Mouse (Mus musculus) cerebellum, adult 8-10 months (tissue): ENCODE results near the gene Ccdc47.
"Not testable (repeated sequence)": the region's sequence is repeated elsewhere in the genome, so short reads cannot be mapped to it uniquely, and the experiment has no call there.

Source experiments
- DNase-seq: peaks from one replicate; pipeline ENCODE4 v3.0.0; 2022

The Ccdc47 gene

GRCm38 (mm10) chr11:106215927-106216729 lies at the start of gene Ccdc47:
Gene Ccdc47 (minus strand): TSS chr11:106216344.
- DNase-seq = peak; percentile 95

- peak; percentile 44 for DNase-seq
These were observed 49.4 kb upstream of the Ccdc47 start for GRCm38 (mm10) chr11:106265570-106265969.

GRCm38 (mm10) chr11:106264988-106265387 lies 48.8 kb upstream of the Ccdc47 start:
- DNase-seq = peak; percentile 30

GRCm38 (mm10) chr11:106263963-106264362 lies 47.8 kb upstream of the Ccdc47 start:
- peak; percentile 35 for DNase-seq

GRCm38 (mm10) chr11:106260826-106261450 lies 44.8 kb upstream of the Ccdc47 start:
- no peak for DNase-seq

GRCm38 (mm10) chr11:106256775-106257174 lies 40.6 kb upstream of the Ccdc47 start:
- no peak for DNase-seq

- peak; percentile 99 for DNase-seq
These were observed 39.7 kb upstream of the Ccdc47 start, which contains the start of the genes Ftsj3 and Psmc5 for GRCm38 (mm10) chr11:106255685-106256451. Gene Ftsj3 (minus strand): TSS chr11:106256079. Gene Psmc5 (plus strand): TSS chr11:106256154.

GRCm38 (mm10) chr11:106255174-106255573 lies 39.0 kb upstream of the Ccdc47 start:
- DNase-seq = no peak

- DNase-seq = no peak
These were observed 38.6 kb upstream of the Ccdc47 start for GRCm38 (mm10) chr11:106254767-106255166.

GRCm38 (mm10) chr11:106249326-106249725 lies 33.2 kb upstream of the Ccdc47 start:
- no peak for DNase-seq

- no peak for DNase-seq
These were observed 30.7 kb upstream of the Ccdc47 start for GRCm38 (mm10) chr11:106246834-106247233.

- not testable (repeated sequence) for DNase-seq
These were observed 17.8 kb upstream of the Ccdc47 start for GRCm38 (mm10) chr11:106233978-106234377.

- DNase-seq = no peak
These were observed 4.5 kb upstream of the Ccdc47 start for GRCm38 (mm10) chr11:106220603-106221002.

GRCm38 (mm10) chr11:106216730-106217490 lies 766 bp upstream of the Ccdc47 start, which contains the start of gene Ddx42:
Gene Ddx42 (plus strand): TSS chr11:106216926.
- DNase-seq = peak; percentile 89

- no peak for DNase-seq
These were observed 689 bp downstream of the Ccdc47 start for GRCm38 (mm10) chr11:106215450-106215859.

- DNase-seq = no peak
These were observed 1.3 kb downstream of the Ccdc47 start for GRCm38 (mm10) chr11:106214856-106215255.

- no peak for DNase-seq
These were observed 3.4 kb downstream of the Ccdc47 start for GRCm38 (mm10) chr11:106212771-106213170.

GRCm38 (mm10) chr11:106202123-106202465 lies 14.1 kb downstream of the Ccdc47 start, which contains the start of gene Strada:
Gene Strada (minus strand): TSS chr11:106202168.
- no peak for DNase-seq

GRCm38 (mm10) chr11:106201337-106202122 lies 14.6 kb downstream of the Ccdc47 start:
- DNase-seq = no peak

- DNase-seq = no peak
These were observed 15.4 kb downstream of the Ccdc47 start for GRCm38 (mm10) chr11:106200756-106201155.

- DNase-seq = not testable (repeated sequence)
These were observed 16.1 kb downstream of the Ccdc47 start for GRCm38 (mm10) chr11:106199997-106200396.

GRCm38 (mm10) chr11:106198277-106198676 lies 17.9 kb downstream of the Ccdc47 start:
- no peak for DNase-seq
